Mouse (Mus musculus) thymus, postnatal 25 days (tissue): Measurements from ENCODE around the gene Meis1.

Source experiments
- DNase-seq: peaks from one replicate; pipeline ENCODE4 v3.0.0; 2022

The Meis1 gene

DNA sequence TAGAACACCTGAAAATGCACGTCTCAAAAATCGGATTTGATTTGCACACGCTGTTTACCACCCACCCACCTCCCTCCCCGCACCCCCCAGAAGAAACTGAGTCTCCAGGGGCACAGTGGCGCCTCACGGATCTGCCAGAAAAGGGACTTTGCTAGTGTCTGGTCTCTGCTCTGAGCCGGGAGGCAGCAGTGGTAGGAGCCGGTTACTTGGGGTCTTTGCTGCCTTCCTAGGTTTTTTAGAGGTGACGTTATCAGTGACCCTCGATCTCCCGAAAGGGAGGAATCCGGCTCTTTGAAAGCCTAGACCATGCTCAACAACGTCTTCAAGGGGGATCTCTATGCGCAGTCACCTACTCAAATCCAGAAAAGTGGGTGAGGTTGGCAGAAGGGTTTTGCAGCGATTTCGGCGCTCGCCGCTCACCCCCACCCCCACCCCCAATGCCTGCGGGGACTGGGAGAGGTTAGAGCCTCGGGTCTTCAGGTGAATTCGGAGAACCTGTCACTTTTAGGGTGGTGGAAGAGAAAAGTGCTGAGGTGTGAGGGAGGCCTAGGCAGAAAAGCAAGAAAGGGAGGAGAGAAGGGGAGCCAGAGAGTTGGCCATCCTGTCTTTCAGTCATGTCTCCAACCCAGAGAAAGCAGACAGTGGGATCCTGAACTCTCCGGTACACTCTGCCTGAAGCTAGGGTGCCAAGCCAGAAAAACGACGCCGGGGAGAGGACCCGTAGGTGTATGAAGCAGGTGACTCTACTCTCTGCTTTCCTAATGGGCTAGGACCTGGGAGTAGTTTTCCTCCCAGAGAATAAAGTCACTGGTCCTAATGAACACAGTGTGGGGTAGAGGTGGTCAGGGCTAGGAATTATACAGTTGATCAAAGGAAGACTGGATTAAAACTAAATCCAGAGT, 143.5 kb downstream of the Meis1 start:
- no peak for DNase-seq

DNA sequence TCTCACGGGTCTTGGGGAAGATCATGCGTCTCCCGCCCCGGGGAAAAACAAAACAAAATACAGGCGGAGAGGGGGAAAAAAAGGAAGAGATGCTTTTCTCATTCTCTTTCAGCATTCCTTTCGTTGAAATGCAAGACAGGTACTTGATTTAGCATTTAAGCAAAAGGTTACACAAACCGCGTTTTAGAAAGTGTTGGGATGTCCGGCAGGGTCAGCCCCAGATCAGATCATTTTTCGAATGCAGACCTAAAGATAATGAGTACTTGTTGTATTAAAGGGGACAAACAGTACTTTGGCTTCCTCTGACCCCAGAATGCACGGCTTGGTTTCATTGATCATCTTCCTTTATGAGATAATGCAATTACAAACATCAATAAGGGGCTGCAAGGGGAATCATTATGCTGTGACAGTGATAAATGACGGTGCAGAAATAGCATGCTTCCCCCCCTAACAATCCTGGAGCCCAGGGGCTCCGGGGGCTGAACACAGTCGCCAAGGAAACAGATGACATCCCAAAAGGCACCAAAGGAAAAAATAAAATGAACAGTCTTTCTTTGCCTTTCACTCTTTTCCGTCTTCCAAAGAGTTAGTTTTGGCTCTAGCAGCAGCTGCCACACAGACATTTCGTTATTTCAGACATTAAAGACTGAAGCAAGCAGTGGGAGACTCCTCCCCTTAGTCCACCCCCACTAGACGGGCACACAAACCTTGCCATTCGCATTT, 144.3 kb downstream of the Meis1 start:
- no peak for DNase-seq

DNA sequence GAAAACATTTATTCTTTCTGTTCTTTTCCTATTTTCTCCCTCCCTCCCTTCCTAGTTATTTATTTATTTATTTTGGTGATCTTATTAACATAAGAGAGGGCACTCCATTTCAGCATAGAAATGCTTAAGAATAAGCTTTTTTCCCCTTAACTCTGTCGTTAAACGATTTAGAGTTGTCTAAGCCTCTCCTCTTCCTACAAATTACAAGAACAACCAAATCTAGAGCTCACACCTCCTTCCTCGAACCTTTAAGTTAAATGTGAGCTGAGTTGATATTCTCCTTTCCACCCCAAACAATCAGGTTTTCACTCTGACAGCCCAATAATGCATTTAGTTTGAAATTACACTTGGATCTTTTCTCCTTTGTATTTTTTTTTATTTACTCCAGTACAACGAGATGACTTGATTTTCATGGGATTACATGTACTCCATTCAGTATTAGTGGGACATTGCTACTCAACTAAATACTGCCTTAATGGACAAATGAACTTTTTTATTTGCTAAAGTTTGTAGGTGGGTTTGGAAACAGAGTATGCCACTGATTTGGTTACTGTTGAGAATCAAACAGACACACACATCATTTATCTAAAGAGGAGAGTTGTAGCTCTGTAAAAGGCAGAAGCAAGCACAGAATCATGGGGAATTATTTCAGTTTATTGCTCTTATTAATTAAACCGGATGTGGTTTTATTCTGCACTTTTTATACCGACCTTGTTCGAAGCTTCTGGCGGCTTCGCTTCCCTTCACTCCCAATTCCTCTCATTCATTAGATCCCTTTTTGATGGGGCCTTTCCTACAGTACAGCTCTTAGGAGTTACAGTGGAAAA, 145.1 kb downstream of the Meis1 start:
- DNase-seq, result no peak

DNA sequence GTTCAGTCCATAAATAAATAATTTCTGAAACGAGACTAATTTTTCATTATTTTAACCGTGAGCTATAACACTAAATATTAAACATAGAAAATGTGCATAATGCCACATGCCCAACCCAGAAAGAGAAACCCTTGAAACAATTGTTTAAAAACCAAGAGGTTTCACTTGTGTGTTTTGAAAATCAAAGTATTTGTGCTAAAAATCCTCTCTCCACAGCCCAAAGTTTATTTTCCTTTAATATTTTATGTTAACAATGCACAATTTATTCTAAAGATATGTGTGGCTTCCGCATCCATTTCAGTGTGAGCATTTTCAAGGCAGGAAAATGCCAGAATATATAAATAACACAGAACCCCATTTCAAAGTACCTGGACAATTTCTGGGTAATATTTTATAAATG, 146.0 kb downstream of the Meis1 start:
- no peak for DNase-seq

DNA sequence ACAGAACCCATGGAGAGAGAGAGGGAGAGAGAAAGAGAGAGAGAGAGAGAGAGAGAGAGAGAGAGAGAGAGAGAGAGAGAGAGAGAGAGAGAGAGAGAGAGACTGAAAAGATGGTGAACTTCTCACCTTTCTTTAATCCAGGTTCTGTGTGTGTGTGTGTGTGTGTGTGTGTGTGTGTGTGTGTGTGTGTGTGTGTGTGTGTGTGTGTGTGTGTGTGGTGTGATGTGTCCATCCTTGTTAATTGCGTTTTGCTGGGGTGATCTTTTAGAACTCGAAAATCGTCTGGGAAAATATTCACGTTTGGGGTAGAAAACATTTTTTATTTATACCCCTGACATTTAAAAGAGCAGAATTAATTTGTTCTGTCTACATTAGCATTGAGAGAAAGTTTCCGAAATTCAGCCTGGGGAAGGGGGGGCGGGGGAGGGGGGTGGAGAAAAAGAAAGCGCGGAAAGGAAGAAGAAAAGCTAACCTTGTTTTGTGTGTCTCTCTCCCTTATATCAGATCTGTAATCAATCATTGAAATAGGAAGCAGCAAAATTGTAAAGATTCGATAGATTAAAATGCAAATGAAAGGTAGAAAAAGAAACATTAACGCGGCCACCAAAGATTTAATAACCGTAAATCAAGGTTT, 146.6 kb downstream of the Meis1 start:
- DNase-seq, result no peak

DNA sequence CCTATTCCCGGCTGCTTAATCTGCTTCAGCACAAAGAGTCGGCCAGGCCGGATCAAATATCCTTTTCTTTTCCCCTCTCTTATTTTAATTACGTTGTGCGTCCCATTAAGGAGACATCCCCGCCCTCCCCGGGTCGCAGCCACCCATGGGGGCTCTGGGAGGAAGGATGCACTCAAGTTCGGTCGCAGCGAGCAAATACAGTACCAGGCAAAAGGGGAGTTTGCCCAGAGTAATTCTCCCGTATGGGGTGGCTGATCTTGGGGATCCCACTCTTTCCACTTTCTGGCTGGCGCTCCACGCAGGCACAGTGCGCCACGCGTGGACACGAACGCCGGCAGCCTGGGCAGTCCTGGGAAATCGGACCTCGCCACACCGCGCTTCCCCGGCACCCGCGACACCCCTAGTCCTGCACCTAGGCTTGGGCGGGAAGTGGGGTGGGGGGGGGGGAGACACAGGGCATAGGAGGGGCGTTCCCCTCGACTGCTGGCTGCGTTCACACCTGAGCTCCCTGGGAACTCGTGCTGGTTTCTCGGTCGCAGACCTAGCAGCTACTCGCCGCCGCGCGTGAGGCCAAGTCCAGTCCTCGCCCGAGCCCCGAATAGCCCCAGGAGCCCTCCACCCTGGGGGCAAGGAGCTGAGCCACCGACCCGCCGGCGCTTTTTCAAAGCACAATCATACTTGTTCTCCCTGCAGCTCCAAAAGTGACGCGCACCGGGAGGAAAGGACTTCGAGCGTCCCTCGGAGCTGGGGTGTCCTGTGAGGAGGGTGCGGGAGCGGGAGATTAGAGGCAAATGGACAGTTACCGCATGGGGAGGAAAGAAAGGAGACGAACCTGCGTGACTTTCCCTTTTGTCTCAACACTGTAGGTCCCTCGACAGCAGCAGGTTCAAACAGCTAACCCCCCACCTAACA, 147.4 kb downstream of the Meis1 start:
- no peak for DNase-seq

DNA sequence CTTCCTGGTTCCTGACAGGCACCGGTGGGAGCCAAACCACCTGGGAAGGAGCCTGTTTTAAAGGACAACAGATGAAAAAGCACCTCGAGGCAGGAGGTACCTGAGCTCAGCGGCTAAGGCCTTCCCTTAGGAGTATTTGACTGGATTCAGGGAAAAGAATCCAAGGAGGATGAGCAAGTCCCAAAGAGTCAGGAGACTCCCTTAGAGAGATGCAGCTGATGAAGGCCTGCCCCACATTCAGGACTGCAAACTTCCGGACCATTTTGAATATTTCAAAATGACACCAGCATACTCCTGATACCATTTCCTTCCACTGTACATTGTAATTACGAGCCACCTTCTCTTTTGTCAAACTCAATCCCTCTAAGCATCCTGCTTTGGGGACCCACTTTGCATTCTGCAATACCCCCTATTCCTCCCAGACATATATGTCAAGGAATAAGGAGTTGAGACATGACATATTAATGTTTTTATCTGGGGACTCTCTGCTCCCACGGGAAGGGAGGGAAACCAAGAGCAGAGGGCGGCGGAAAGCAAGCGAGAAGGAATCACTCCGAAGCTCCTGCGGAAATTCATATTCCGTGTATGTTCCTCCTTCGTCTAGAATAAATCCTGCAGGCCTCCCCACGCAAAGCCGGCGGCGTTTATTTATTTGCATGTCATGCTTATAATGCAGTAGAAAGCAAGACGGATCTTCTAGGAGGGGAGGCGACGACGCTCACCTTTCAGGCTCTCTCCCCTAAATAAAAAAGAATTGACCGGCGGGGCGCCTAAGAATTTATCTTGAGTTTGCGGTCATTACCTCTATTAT, 148.5 kb downstream of the Meis1 start:
- DNase-seq, result no peak

DNA sequence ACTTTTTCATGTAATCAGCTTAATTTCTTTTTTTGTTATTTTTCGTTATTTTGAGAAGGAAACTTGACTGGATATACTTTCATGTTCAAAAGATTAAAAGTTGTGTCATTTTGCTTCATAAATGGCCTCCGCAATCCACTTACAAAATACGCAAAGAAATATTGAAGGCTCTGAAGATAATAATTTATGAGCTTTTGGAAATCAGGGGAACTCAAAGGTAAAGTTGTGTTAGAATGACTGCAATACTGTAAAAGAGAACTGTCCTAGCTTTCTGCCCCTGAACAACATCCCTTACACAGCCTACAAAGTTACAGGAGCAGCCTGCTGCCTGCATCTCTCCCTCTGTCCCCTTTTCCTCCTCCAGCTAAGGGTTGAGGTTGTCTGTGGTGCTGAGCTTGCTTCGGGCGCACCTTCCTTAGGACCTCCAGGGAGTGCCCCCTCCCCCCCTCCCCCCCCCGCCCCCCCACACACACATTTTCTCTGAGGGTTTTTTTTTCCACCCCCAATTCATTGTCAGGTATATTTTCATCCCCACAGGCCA, 149.3 kb downstream of the Meis1 start:
- no peak for DNase-seq

DNA sequence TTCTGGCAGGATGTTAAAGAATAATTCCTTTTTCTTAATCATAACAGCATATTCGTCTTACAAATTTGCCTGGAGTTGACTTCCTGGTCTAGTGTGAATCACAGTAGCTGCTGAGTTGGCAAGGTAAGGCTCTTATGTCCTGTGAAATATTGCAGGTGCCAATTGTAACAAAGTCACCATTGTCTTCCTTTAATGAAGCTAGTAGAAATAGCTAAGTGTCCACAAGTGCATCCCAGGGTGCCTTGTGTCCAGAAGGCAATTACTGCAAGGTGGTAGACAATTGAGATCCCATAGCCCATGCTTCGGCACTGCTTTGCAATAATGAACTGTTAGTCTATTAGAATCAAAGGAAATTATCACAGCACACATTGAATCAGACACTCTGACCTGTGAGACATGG, 151.1 kb downstream of the Meis1 start:
- DNase-seq, result no peak

DNA sequence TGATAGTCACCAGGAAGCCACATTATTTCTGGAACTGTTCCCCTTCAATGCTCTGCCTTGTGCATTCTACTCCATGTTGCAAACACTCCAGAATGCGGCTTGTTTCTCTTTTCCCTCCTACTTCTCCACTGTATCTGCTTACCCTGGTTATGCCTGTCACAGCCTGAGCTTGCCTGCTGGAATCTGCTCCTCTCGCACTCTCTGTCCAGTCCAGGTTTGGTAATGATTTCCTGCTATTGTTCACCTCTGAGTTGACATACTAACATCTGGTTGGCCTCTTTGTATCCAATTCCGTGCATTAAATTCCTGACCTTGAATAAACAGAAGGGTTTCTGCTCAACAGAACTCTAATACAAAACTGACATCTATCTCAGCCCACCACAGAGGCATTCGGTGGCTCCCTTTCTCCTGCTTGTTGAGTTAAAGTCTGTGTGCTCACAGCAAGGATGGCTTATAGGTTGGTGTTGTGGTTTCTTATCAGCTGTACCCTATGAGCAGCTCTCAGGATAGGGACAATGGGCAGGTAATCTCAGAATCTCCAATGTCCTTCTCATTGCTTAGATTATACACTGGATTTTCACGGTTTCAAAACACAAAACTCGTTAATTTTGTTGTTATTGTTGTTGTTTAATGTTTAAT, 152.5 kb downstream of the Meis1 start:
- DNase-seq, result no peak

DNA sequence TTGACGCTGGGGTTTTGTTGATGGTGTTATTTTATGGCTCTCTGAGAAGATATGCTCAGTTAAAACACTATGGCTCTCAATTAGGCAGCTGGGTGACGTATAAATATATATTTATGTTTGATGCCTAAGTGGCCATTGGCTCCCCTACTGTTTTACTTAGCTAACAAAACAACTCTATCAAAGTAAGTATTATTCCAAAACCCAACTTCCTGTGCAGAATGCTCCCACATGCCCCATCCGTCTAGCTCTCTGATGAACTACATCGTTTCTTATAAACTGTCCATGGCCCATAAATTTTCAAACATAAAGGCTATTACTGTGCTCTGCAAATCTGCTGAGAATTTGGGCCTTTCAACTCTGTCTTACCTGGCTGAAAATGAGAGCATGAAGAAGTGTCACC, 168.0 kb downstream of the Meis1 start:
- DNase-seq, result no peak

DNA sequence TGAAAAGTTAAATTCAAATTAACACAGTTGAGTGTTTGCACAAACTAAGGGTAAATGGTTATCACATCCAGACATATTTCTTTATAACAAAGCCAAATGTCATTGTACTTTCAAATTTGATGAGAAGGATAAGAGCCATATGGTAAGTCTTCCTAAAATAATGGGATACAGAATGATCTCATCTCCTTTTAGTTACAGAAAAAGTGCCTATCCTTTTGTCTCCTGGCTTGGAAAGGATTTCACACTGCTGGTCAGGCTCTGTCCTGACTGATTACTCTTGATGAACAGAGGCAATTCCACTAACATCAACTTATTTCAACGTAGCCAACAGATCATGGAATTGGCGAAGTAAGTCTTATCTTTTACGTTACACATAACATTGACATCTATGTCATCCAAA, 171.1 kb downstream of the Meis1 start:
- DNase-seq, result no peak

DNA sequence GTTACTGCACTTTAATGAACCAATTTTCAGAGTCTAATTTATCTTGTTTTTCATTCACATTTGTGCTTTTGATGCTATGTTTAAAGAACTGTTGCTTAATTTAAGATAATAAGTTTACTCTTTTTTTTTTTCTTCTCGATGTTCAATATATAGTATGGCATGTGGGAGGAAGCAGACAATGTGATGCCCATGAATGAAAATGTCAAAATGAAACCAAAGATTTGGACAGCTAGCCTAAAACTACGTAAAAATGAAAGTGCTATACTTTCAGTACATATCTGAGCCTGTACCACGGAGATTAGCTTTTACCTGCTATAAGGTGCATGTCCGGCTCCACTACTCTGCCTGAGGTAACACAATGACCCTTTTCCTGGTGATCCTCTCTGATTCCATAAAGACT, 172.3 kb downstream of the Meis1 start:
- no peak for DNase-seq

DNA sequence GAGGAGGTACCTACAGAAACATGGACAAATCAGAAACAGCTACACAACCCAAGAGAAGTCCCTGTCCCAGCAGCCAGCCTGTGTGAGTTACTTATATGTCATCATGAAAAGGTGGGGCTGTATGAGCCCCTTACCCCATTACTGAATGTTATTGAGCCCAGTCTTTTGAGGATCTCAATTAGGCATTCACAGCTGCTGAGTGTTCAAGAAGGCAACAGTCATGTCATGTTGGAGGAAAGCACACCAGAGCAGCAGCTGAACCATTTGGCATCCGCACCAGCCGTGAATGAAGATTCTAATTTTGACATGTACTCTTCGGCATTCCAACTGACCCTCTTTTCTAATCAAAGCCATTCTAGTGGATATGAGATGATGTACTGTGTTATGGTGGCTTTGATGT, 172.9 kb downstream of the Meis1 start:
- DNase-seq, result no peak

DNA sequence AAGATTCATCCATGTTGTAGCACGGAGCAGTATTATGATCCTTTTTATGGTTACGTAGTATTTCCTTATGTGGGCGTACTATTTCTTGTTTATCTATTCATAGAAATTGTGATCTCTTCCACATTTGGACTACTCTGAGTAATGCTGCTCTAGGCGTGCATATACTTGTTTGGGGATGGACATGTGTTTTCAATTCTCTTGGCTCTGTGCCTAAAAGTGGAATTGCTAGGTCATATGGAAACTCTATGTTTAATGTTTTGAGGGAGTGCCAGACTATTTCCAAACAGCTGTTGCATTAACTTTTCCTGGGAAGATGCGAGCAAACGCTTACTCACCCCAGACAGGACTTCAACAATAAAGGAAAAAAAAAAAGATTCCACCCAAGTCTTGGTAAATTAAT, 173.3 kb downstream of the Meis1 start:
- DNase-seq, result no peak

DNA sequence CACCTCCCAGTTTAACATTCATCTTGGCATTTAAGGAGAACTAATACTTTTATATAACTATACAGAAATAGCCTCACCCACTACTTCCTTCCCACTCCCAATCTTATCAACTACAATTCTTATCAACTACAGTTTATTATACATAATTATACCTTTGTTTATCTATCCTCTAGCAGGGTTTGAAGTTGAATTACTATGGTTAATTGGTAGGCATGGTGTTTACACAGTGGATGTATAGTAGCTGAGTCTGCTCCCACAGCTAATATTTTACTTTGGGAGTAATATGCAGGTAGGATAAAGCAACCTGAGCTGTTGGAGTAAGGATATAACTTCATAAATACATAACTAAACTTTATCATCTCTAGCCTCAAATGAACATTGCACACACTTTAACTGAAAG, 188.7 kb downstream of the Meis1 start:
- no peak for DNase-seq
